Mouse (Mus musculus) layer of hippocampus, adult 18-20 months (tissue): Measurements from ENCODE around the gene Lrp5. TPM values are rescaled to one million over a fixed set of nuclear protein-coding genes. Genes with fewer than 3 reads are reported as not detected.
"Not testable (repeated sequence)": the region's sequence is repeated elsewhere in the genome, so short reads cannot be mapped to it uniquely, and the experiment has no call there.

Experiments
- DNase-seq, 2 experiments: peaks; one replicate each; pipeline ENCODE4 v3.0.0; 2022; ENCODE audit warnings: low spot score in 2 of 2
- total RNA-seq, 2 experiments: library from RNA; stranded (reverse); gene quantifications; 2 replicates each; pipeline ENCODE4 v1.2.3; 2021

The Lrp5 gene
- total RNA-seq, 2 experiments from 2014 or later, result 9.2 to 10.4 TPM

- not testable (repeated sequence) for DNase-seq
Measured at GRCm38 (mm10) chr19:3657065-3657464, 29.3 kb downstream of the Lrp5 start.

DNA sequence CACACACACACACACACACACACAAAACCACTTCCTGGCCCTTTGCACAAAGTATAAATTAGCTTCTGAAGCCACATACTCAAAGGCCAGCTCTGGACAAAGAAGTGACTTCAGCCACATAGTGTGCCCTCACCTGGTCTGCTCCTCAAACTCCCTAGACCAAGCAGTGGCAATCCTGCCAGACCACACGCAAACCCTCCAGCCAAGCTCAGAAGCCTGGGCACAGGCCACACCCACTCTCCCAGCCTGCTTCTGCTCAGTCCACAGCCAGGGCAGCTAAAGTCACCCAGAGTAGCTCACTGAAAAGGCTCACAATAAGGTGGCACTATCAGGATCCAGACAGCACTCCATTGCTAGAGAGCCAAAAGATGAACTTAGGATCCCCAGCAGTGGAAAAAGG, 30.2 kb downstream of the Lrp5 start:
- no peak for DNase-seq

DNA sequence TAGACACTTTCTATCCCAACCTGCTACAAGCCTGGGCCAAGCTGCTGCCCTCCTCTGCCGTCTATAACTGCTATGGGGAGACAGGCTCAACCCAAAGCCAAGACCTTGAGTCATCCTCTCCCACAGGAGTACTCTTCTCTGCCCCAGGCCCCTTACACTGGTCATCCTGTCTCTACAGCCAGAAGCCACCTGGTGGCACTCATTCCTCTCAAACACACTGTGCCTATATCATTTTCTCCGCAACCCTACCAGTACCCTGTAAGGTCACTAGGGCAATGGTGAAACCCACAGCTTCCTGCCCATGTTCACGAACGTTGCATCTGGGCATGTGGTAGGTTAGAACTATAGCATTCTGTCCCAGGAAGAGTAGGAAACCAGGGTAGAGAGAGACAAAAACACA, 31.4 kb downstream of the Lrp5 start:
- DNase-seq, result no peak

DNA sequence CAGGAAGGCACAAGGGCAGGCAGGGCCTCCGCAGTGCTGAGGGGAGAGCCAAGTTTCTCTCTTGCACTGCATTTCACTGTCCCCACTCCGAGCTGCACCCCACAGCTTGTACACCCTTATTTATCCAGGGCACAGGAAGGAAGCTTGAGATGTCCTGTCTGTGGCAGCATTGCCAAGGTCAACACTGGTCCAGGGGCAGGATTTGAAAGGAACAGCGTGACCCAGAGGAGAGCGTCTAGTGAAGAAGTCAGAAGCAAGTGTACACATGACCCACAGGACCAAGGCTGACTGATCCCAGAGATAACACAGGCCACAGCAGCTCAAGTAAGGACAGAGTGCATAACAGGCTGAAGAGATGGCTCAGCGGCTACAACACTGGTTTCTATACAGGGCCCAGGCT, 32.3 kb downstream of the Lrp5 start:
- no peak for DNase-seq

DNA sequence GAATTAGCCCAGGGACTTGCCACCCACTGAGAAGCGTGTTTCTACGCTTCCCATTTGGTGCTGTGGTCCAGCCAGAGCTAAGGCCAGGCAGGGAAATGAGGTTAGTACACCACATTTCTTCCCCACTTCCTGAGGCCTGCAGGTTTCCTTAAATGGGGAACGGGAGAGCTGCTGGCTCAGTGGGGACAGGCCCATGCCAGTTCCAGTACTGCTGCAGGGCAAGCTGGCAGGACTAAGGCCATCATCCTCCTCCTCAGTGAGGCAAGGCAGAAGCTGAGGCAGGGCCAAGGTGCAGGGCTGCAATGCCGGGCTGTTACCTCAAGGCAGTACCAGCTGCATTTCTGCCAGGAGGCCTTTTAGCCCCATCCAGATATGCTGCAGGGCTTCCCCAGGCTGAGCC, 32.9 kb downstream of the Lrp5 start:
- DNase-seq, result no peak

GRCm38 (mm10) chr19:3651989-3652388, 34.4 kb downstream of the Lrp5 start:
- DNase-seq, result no peak

- DNase-seq, result no peak
Measured at GRCm38 (mm10) chr19:3651220-3651619, 35.1 kb downstream of the Lrp5 start.

- DNase-seq, result no peak
Measured at GRCm38 (mm10) chr19:3650448-3650847, 35.9 kb downstream of the Lrp5 start.

DNA sequence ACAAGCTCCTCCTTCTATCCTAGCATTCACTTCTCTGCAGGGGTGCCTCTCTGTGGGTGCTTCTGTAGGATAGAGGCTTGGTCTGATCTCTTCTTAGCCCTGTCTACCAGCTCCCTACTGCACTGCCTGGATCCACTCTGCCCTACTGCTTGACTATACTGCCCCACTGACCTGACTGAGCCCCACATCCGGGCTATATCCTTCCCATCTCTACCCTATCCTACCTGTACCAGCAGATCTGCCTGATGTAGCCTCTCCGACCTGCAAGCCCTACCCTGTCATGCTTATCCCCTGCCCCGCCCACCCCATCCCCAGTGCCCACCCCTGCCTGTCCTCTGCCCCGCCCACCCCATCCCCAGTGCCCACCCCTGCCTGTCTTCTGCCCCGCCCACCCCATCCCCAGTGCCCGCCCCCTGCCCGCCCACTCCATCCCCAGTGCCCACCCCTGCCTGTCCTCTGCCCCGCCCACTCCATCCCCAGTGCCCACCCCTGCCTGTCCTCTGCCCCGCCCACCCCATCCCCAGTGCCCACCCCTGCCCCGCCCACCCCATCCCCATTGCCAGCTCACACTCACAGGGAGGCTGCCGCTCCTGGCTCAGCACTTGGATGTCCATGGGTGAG, 37.4 kb downstream of the Lrp5 start:
- DNase-seq, result no peak

- no peak for DNase-seq
Measured at GRCm38 (mm10) chr19:3647999-3648398, 38.4 kb downstream of the Lrp5 start.

GRCm38 (mm10) chr19:3645813-3646212, 40.6 kb downstream of the Lrp5 start:
- no peak for DNase-seq

GRCm38 (mm10) chr19:3645318-3645717, 41.0 kb downstream of the Lrp5 start:
- no peak for DNase-seq

GRCm38 (mm10) chr19:3639561-3639960, 46.8 kb downstream of the Lrp5 start:
- no peak for DNase-seq

- DNase-seq, result peak in 1 of 2 experiments; percentile 26
Measured at GRCm38 (mm10) chr19:3638698-3639097, 47.7 kb downstream of the Lrp5 start.

GRCm38 (mm10) chr19:3632018-3632417, 54.3 kb downstream of the Lrp5 start:
- DNase-seq, result no peak

- no peak for DNase-seq
Measured at GRCm38 (mm10) chr19:3631431-3631830, 54.9 kb downstream of the Lrp5 start.

GRCm38 (mm10) chr19:3630486-3630885, 55.9 kb downstream of the Lrp5 start:
- DNase-seq, result no peak

DNA sequence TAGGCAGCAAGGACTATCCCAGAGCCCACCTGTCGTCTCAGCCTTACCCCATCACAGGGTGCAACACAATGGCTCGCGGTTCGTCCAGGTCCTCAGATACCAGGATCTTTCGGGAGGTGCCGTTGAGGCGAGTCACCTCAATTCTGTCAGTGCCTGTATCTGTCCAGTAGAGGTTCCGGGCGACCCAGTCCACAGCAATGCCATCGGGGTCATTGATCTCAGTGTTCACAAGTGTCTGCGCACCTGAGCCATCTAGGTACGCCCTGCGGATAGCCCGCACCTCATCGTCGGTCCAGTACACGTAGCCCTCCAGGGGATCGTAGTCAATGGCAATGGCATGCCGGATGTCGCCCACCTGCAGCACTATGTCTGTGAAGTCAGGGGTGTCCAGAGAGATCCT, 56.3 kb downstream of the Lrp5 start:
- DNase-seq, result no peak

DNA sequence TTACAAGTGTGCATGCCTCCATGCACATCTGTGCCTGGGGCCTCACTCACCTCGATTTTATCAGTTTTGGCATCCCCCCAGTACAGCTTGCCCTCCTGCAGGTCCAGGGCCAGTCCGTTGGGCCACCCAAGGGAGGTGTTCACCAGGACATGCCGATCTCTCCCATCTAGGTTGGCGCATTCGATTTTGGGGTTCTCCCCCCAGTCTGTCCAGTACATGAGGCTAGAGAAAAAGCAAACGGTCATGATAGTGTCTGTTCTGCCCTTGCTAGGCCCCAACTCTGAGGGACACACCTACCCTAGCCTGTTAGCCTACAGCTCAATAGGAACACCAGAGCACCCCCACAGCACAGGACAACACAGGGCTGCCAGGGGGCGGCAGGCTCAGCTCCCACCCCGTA, 58.1 kb downstream of the Lrp5 start:
- no peak for DNase-seq

DNA sequence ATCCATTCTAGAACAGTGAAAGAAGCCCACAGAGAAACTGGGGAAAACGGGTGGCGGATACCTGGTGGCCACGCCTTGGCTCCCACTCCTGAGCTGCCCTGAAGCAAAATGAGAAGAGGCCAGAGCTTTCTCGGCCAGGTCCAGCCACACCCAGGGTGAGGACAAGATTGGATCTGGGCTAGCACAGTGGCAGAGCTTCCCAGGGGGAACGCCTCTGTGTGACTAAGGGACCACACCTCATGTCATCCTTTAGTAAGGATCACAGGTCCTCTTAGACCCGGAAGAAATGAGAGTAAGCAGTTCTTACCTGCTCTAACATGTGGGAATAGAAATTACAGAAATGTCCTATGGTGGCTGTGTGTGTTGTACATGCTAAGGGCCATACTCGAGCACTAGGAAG, 61.3 kb downstream of the Lrp5 start:
- no peak for DNase-seq

- DNase-seq, result peak in 1 of 2 experiments; percentile 44
Measured at GRCm38 (mm10) chr19:3623824-3624223, 62.5 kb downstream of the Lrp5 start.

DNA sequence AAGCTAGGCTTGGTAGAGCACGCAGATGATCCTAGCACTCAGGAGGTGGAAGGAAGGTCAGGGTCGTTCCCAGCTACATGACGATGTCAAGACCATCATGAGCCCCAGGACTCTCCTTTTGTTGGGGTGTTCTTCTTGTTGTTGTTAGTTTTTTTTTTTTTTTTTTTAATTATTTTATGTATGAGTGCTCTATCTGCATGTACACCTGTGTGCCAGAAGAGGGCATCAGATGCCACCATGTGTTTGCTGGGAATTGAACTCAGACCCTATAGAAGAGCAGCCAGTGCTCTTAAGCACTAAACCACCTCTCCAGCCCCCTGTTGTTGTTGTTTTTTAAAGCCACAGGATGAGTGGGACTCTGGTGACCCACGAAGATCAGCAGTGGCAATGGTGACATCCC, 63.1 kb downstream of the Lrp5 start:
- DNase-seq, result no peak

- no peak for DNase-seq
Measured at GRCm38 (mm10) chr19:3620871-3621270, 65.5 kb downstream of the Lrp5 start.

DNA sequence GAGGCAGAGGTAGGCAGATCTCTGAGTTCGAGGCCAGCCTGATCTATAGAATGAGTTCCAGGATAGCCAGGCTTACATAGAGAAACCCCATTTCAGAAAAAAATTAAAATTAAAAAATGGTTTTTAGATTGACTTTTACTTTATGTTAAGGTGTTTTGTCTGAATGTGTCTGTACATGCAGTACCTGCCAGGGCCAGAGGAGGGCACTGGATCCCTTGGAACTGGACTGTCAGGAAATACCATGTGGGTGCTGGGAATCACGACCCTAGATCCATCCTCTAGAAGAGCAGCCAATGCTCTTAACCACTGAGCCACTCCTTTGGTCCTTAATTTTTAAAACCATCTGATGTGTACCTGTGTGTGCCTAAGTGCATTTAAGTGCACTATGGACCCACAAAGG, 67.0 kb downstream of the Lrp5 start:
- no peak for DNase-seq
